Mouse (Mus musculus) thymus, postnatal 36 days (tissue): ENCODE measurements around the gene Castor1.

Experiments used
- DNase-seq, 2 experiments: peaks; one replicate each; pipeline ENCODE4 v3.0.0; 2022; ENCODE audit warnings: mixed read lengths in 2 of 2

Castor1 gene

GRCm38 (mm10) chr11:4207655-4208054, 10.4 kb upstream of the Castor1 start:
- no peak for DNase-seq

DNA sequence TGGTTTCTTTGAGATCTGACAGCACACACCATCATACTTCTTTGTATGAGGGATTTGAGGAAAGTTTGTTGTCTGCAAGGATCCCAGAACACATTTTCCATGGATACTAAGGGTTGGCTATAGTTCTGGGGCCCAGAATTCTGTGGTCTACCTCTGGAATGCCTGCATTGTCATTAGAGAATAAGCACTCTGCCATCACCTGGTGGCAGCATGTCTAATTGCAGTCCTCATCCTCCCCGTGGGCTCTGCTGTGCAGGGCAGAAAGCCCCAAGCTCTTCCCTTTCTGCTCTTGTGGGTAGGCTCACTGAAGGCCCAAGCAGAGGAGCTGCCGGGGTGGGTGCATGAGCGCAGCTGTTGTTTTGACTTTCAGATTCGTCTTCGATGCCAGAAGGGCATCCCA, 8.5 kb upstream of the Castor1 start:
- DNase-seq = peak in 1 of 2 experiments; percentile 20

- no peak for DNase-seq
Observed at GRCm38 (mm10) chr11:4210786-4211185, 7.2 kb upstream of the Castor1 start.

GRCm38 (mm10) chr11:4213107-4213506, 4.9 kb upstream of the Castor1 start:
- DNase-seq = no peak

DNA sequence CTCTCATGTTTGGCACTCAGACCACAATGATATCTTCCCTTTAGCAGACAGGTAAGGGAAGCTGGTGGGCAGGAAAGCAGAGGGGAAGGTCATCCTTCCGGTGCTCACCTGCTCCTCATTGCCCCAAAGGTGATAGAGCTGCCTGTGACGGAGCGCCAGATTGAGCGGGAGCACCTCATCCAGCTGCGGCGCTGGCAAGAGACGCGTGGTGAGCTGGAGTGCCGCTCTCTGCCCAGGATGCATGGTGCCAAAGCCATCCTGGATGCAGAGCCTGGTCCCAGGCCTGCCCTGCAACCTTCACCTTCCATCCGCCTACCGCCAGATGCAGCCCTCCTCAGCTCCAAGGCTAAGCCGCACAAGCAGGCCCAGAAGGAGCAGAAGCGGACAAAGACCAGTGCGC, 3.5 kb upstream of the Castor1 start:
- DNase-seq = no peak

- DNase-seq = no peak
Observed at GRCm38 (mm10) chr11:4215061-4215460, 3.0 kb upstream of the Castor1 start.

DNA sequence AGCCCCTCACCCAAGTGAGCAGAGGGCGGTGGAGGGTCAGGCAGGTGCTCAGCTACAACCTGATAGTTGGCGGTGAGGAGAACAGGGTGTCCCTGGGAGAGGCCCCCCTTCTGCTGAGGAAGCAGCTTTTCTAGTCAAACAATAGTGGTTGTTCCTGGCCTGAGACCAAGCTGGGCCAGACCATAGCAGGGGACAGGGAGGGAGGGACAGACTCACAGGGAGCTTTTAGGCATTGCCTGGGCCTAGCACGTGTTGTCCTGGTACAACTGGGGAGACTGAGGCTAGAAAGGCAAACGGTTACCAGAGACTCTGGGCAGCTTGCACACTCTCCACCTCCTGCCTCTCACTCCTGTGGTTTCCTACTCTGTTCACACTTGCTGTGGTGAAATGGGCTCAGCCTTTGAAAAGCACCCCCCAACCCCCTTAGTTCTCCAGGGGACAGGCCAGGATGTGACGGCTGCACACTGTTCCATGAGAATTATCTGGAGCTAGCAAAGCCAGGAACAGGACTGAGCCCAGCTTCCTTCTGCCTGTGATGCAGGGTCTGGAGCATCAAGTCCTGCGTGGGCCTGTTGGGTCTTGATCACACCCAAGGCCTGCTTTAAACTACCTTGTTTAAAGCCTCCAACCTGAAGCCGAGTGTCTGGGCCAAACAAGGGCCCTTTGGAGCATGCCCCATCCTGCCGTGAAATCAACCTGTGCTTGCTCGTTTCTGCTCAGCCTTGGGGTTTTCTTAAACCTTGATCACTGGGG, 1.6 kb upstream of the Castor1 start:
- no peak for DNase-seq

- no peak for DNase-seq
Observed at GRCm38 (mm10) chr11:4218637-4219036, 612 bp downstream of the Castor1 start.

- DNase-seq = peak; percentile 27
Observed at GRCm38 (mm10) chr11:4219317-4219751, 1.3 kb downstream of the Castor1 start.

- DNase-seq = no peak
Observed at GRCm38 (mm10) chr11:4219908-4220307, 1.9 kb downstream of the Castor1 start.

GRCm38 (mm10) chr11:4220443-4221400, 2.7 kb downstream of the Castor1 start:
- peak; percentile 81 to 87 for DNase-seq

DNA sequence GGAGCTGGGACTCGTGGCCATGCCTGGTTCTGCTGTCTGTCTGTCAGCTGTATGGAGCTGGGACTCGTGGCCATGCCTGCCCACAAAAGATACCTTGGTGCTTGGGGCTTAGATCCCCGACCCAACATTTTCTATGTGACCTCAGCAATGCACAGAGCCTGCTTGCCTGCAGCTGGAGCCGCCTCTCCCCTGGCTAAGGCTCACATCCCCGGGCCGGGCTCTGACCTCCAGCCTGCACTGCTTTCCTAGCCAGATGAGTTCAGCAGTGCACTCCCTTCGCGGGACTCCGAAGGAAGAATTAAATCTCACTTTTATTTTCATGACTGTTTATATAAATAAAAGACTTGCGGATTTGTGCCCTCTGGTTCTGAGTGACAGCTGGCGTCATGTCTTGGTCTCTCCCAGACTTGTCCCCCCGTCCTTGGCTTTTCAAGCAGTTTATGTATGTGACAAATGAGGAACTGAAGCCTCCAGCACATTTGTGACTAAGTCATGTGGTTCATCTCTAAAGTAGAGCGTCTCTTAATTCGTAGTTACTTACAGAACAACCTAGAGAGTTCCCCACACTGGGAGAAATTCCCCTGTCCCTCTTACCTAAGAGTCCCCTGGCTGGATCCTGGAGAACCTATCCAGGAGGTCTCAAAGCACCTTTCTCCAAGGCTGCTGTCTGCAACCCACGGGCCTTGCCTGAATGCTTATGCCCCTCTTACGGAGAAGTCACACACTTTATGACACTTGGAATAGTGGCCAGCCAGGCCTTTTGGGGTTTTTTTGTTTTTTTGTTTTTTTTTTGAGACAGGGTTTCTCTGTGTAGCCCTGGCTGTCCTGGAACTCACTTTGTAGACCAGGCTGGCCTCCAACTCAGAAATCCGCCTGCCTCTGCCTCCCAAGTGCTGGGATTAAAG, 4.3 kb downstream of the Castor1 start:
- no peak for DNase-seq

DNA sequence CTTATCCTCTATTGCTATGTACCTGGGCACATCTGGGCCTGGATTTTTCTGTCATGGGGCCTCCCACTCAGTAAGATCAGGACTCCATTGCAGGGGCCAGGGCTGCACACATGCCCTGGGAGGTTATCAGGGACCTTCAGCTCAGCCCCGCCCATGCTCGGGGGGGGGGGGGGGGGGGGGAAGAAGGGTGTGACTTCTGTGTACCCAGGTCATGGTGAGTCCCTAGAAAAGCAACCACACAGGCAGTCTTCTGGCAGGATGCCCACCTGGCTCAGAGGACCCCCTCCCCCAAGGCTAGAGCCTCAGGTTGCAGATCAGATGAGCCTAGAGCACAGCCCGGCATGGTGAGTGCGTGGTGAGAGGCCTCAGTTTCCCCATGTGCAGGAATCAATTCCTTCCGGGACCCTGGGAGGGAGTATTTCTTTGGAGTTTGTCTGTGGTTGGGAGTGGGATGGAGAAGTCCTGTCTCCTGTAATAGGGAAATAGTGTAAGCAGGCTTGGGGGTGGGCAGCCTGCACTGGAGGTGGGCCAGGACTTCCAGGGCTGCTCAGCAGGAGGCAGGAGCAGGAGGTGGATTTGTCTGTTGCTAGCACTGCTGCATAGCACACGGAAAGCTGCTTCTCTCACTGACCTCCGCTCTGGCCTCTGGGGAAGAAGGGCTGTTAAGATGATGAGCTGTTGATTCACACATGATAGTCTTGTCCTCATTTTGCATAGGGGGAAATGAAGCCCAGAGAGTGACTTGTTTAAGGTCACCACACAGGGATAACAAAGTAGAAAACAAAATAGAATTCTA, 5.6 kb downstream of the Castor1 start:
- DNase-seq = no peak

- DNase-seq = no peak
Observed at GRCm38 (mm10) chr11:4224223-4224622, 6.2 kb downstream of the Castor1 start.

- no peak for DNase-seq
Observed at GRCm38 (mm10) chr11:4226569-4227325, 8.7 kb downstream of the Castor1 start.

DNA sequence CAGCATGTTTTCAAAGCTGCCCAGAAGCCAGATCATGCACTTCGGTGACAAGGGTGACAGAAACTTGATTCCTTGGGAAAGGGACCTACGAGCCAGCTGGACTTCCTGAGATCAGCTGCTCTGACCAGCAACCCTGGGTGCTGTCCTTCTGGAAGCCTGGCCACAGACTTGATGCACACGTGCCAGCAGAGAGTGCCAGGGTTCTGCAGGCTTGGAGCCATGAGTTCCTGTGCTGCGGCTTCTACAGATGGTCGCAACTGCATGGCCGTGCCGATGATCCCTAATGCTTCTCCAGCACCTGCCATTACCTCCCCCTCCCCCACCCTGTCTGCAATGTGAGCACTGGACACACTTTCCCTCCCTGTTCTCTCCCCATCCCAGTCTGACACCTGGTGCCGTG, 10.4 kb downstream of the Castor1 start:
- DNase-seq = no peak

DNA sequence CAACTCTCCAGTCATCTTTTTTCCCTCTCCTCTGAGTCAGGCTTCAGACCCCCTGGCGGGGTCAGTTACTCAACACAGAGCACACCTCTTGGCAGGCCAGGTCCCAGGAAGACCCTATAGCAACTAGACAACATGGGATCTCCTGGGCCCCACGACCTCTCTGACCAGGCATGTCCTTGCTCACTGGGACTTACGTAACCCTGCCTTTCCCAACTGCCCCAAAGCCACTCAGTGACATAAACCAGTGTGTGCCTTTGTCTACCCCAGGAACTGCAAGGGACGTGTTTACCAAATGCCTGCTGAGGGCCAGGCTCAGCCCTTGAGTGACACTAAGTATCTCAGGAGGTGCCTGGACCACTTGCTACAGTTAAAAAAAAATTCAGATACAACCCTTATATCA, 11.8 kb downstream of the Castor1 start:
- no peak for DNase-seq

DNA sequence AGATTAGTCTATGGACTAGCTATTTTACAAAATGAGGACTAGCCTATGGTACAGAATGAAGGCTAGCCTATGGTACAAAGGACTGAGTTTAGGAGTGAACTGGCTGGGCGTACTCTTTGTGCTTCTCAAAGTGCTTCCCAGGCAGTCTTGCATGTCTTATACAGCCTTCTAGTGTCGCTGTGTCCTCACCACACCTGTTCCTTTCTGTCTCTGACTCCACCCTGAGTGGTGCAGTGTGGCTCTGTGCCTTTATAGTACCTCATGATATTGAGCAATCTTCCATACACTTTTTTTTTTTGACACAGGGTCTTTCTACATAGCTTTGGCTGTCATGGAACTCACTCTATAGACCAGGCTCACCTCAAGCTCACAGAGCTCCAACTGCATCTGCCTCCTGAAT, 13.4 kb downstream of the Castor1 start:
- no peak for DNase-seq

GRCm38 (mm10) chr11:4232644-4233043, 14.6 kb downstream of the Castor1 start:
- DNase-seq = no peak

GRCm38 (mm10) chr11:4235052-4235655, 17.1 kb downstream of the Castor1 start:
- DNase-seq = no peak
